Mouse (Mus musculus) right cerebral cortex, postnatal 4 days (tissue): ENCODE results near the gene Olfr578.

Experiments
- DNase-seq: peaks from one replicate; pipeline ENCODE4 v3.0.0-alpha.2; 2022

The Olfr578 gene

GRCm38 (mm10) chr7:102989224-102989623 lies at the start of gene Olfr578:
TSS of gene Olfr578 (minus strand) at chr7:102989324.
- no peak for DNase-seq

- no peak for DNase-seq
These were observed 48.6 kb upstream of the Olfr578 start, which contains the start of gene Olfr582 for GRCm38 (mm10) chr7:103037724-103038123. TSS of gene Olfr582 (plus strand) at chr7:103038024.

- DNase-seq: no peak
These were observed 13.3 kb downstream of the Olfr578 start, which contains the start of gene Olfr577 for GRCm38 (mm10) chr7:102975843-102976242. TSS of gene Olfr577 (minus strand) at chr7:102975943.

DNA sequence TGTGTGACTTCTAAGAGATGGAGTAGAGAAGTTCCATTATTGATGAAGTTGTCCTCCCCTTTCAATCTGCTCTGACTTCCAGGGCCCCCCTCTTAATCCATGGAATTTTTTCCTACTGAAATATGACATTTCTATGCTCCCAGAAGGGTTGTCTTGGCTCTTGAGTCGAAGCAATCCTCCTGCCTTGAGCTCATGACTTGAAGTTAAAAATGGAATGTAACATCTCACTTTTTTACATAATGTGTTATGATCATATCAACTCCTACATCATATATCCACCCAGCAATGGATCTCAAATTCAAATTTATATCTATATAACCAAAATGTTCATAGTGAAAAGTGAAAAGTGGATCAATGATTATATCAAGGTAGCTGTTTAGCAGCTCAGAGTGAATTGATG lies 14.7 kb downstream of the Olfr578 start:
- no peak for DNase-seq

- DNase-seq: no peak
These were observed 26.8 kb downstream of the Olfr578 start, which contains the start of gene Olfr576 for GRCm38 (mm10) chr7:102962360-102962759. TSS of gene Olfr576 (plus strand) at chr7:102962660.

GRCm38 (mm10) chr7:102958593-102958992 lies 30.5 kb downstream of the Olfr578 start, which contains the start of gene Olfr575:
TSS of gene Olfr575 (minus strand) at chr7:102958775.
- DNase-seq: no peak

- no peak for DNase-seq
These were observed 31.0 kb downstream of the Olfr578 start for GRCm38 (mm10) chr7:102958137-102958536.

DNA sequence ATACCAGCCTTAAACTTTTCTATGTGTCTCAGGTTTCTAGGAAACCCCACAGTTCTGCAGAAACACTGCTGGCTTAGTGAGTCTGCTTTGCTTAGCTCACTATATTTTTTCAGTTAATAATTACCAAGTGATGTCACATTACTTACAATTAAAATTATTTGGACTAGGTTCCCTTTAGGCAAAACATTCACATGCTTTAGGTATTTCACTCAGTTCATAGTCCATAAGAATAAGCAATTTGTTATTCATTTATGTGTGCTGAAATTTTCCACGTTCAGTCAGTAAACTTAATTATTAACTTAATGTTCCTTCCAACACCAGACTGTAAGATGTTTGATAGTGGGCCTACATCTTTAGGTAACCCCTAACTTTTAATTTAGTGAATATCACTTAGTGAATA lies 38.4 kb downstream of the Olfr578 start:
- no peak for DNase-seq

DNA sequence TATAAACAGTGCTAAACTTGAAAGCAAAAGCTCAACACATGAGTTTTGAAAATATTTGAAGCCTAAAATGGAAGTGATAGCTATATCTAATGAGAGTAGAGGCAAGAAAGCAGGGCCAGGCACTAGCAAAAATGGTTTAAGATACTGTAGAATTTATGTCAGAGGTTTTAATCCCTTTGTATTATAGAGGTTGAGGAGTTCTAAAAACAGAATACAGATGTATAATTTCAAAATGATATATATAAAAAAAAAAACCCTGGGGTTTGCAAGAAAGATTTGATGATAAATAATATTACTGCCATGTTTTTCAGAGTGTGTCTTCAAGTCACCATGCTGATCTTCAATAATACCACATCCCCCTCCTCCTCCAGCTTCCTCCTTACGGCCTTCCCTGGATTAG lies 41.0 kb downstream of the Olfr578 start, which contains the start of gene Olfr574:
TSS of gene Olfr574 (plus strand) at position 301 of the 400 bp plus-strand sequence.
- DNase-seq: no peak

DNA sequence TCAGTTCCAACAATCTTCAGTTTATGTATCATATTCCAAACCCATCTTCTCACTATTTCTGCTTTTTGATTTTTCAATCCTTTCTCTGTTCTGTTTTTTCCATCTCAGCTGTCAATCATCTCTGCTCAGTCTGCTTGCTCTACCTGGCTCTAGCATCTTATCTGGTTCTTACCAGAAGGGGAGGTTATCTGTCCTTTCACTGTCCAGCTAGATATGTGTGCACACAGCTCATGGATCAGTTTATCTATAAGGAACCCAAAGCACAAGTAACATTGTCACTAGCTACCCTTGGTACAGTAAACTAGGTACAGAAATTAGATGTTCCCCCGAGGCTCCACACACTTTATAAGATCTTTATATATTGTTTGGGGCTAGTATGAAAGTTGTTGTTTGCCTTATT lies 45.7 kb downstream of the Olfr578 start:
- DNase-seq: no peak

DNA sequence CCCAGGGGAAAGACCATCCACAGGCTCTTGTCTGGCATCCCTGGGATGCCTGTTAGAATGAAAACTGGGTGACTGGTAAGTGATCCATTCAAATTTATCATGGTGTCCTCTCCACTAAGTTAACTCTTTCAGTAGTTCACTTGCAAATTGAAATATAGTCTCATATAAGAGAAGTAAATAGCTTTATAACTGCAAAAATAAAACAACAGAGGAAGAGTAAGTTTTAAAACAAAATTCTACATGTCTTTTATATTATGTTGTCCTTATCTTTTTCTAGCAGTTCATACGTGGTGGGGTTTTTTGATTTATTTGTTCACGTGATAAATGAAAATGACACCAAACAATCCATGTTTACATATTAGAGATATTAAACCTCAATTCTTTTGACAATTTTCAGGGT lies 46.6 kb downstream of the Olfr578 start, which contains the start of gene Olfr573-ps1:
TSS of gene Olfr573-ps1 (minus strand) at position 101 of the 400 bp plus-strand sequence.
- DNase-seq: no peak
